9 mouse cellular contexts compared by ENCODE assay signal in the genomic region with DNA sequence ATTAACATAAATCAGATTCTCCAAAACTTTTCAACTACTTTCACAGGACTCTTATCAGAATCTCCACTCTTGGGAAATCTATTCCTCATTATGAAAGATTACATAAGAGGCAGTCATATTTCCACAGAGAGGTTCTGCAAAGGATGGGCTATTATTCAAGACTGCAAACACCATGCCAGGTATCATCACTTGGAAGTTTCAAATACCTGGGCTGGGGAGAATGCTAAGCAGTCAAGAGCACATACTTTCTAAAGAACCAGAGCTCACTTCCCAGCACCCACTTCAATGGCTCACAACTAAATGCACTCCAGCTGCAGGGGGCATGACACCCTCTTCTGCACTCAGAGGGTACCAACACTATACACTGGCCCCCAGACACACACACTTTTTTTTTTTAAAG. TPM values are rescaled to one million over a fixed set of nuclear protein-coding genes. Genes with fewer than 3 reads are reported as not detected.
DNase-seq lines count a peak whose midpoint lies in the region; ATAC-seq and TF ChIP-seq lines count a peak whose summit lies in the region.
"Had no signal": no experiment of that assay in that cellular context is flagged by ENCODE, and none has a peak within 500 bp of the region (broad histone marks: within the 10 kb centered on the region; RNA-seq: fewer than 3 reads in every experiment).

No protein-coding gene starts in this region.

- peak overlapping the region; percentile 51 for H3K4me3 ChIP-seq in cerebellum, adult 2 months (replicated peaks; ENCODE audit: insufficient read depth, low read depth, low read length)
- no peak overlapping the region; the same call in 1 of the 2 replicates for H3K4me3 ChIP-seq in lung, embryonic 14.5 days (ENCODE audit: low read depth, low read length)
- H3K4me3 ChIP-seq in intestine, embryonic 16.5 days (ENCODE audit: low read length): no peak overlapping the region
- H3K4me3 ChIP-seq in stomach, embryonic 15.5 days (replicated peaks): no peak overlapping the region

- no peak for TF ChIP-seq POLR2A in cerebellum, adult 2 months (IDR thresholded peaks at IDR 0.05; ENCODE audit: borderline replicate concordance, insufficient read depth, low read length)

- H3K27ac ChIP-seq in cerebellum, adult 2 months (ENCODE audit: insufficient read depth, low read length): peak overlapping the region; percentile 51; the same call in 1 of the 2 replicates
- no peak overlapping the region for H3K27ac ChIP-seq in lung, embryonic 14.5 days (ENCODE audit: low read depth)
- H3K27ac ChIP-seq in intestine, embryonic 16.5 days (ENCODE audit: low read length): no peak overlapping the region
- H3K27ac ChIP-seq in stomach, embryonic 15.5 days: no peak overlapping the region

- peak in 1 of 2 experiments; percentile 33 for DNase-seq in cerebellum, adult 2 months
- DNase-seq in cerebellum, postnatal 36 days: no peak
- DNase-seq in lung, embryonic 14.5 days: no peak
- DNase-seq in lung, postnatal 4 days: no peak
- no peak for DNase-seq in left cerebral cortex, postnatal 4 days
- no peak for DNase-seq in cerebellum, postnatal 4 days (ENCODE audit: low spot score in 2 of 2)

- H3K4me1 ChIP-seq in cerebellum, adult 2 months (ENCODE audit: control insufficient read depth, insufficient read depth, low read length): peaks cover 21% of the 10 kb centered on the region; the same call in 1 of the 2 replicates
- H3K4me1 ChIP-seq in lung, embryonic 14.5 days (ENCODE audit: insufficient read depth): 0 out of 2 replicates have a peak, but pooled peaks cover 9% of the 10 kb centered on the region
- peaks cover 9% of the 10 kb centered on the region for H3K4me1 ChIP-seq in intestine, embryonic 16.5 days (ENCODE audit: control insufficient read depth, insufficient read depth, low read length)
- peaks cover 5% of the 10 kb centered on the region; the same call in 1 of the 2 replicates for H3K4me1 ChIP-seq in stomach, embryonic 15.5 days

- intact Hi-C loops in left cerebral cortex, postnatal 4 days (cut with DNase I): loop anchor here (5.0 to 10.0 kb wide), 2 partner anchors 163 to 405 kb away; no protein-coding TSS in a partner anchor

- peak overlapping the region; percentile 91 for H3K4me2 ChIP-seq in lung, embryonic 14.5 days
- 0 out of 2 replicates have a peak overlapping the region, but pooled peaks have one; percentile 94 for H3K4me2 ChIP-seq in intestine, embryonic 16.5 days (ENCODE audit: low read depth, low read length)
- H3K4me2 ChIP-seq in stomach, embryonic 15.5 days: peak overlapping the region; percentile 84; the same call in 1 of the 2 replicates

- no peak for TF ChIP-seq CTCF in cerebellum, adult 2 months (IDR thresholded peaks at IDR 0.05; ENCODE audit: borderline replicate concordance, insufficient read depth, low read depth, low read length)
- TF ChIP-seq CTCF in lung, embryonic 14.5 days (IDR thresholded peaks at IDR 0.05; ENCODE audit: low read depth): no peak

- H3K9me3 ChIP-seq in lung, embryonic 14.5 days (ENCODE audit: low read depth, low read length): 0 out of 2 replicates have a peak, but pooled peaks cover 4% of the 10 kb centered on the region
- no peaks in the 10 kb centered on the region for H3K9me3 ChIP-seq in intestine, embryonic 16.5 days (ENCODE audit: control insufficient read depth, low read length)
- no peaks in the 10 kb centered on the region for H3K9me3 ChIP-seq in stomach, embryonic 15.5 days

- no peaks in the 10 kb centered on the region for H3K27me3 ChIP-seq in cerebellum, adult 2 months (ENCODE audit: control insufficient read depth, insufficient read depth, low read length)
- no peaks in the 10 kb centered on the region for H3K27me3 ChIP-seq in lung, embryonic 14.5 days (ENCODE audit: insufficient read depth, low read length)
- H3K27me3 ChIP-seq in intestine, embryonic 16.5 days (replicated peaks; ENCODE audit: control insufficient read depth, insufficient read depth, low read length): no peaks in the 10 kb centered on the region
- H3K27me3 ChIP-seq in stomach, embryonic 15.5 days (replicated peaks): no peaks in the 10 kb centered on the region

- ATAC-seq in lung, embryonic 14.5 days (ENCODE audit: insufficient read depth): no peak
- ATAC-seq in intestine, embryonic 16.5 days: no peak
- no peak for ATAC-seq in stomach, embryonic 15.5 days (ENCODE audit: insufficient read depth, low FRiP score, low read depth)
- ATAC-seq: inflammation-experienced regulatory T-cells, adult 6 months had no signal

- no peaks in the 10 kb centered on the region; the same call in 1 of the 2 replicates for H3K36me3 ChIP-seq in lung, embryonic 14.5 days (ENCODE audit: insufficient read depth)
- H3K36me3 ChIP-seq in intestine, embryonic 16.5 days (ENCODE audit: control insufficient read depth, insufficient read depth, low read length): no peaks in the 10 kb centered on the region
- H3K36me3 ChIP-seq in stomach, embryonic 15.5 days: no peaks in the 10 kb centered on the region

- peak overlapping the region; percentile 93; the same call in 1 of the 2 replicates for H3K9ac ChIP-seq in lung, embryonic 14.5 days
- H3K9ac ChIP-seq in intestine, embryonic 16.5 days (ENCODE audit: low read depth, low read length): no peak overlapping the region
- no peak overlapping the region for H3K9ac ChIP-seq in stomach, embryonic 15.5 days

RNA-seq across cellular contexts. Expression of gene Epn2, which starts 2.1 kb away (rescaled TPM):
- 123 and 132 TPM in 2 replicates for polyA plus RNA-seq in cerebellum, adult 2 months (2012; rRNA removed)
- 26.1 and 30.0 TPM in 2 replicates for polyA plus RNA-seq in lung, embryonic 14.5 days (2014; fragmentation: Nextera tagmentation; extraction: Ambion mirVana)
- 13.9 and 15.6 TPM in 2 replicates for polyA plus RNA-seq in intestine, embryonic 16.5 days (2015; fragmentation: Nextera tagmentation; extraction: Ambion mirVana)
- 19.7 and 22.5 TPM in 2 replicates for polyA plus RNA-seq in stomach, embryonic 15.5 days (2015; fragmentation: Nextera tagmentation; extraction: Ambion mirVana)
- total RNA-seq in left cerebral cortex, postnatal 4 days (2021): 10 to 100 TPM; 99.3 to 99.6 TPM
